Mouse (Mus musculus) kidney, postnatal 36 days (tissue): ENCODE data around the gene Bms1.

ENCODE experiments used
- DNase-seq, 2 experiments: peaks; one replicate each; pipeline ENCODE4 v3.0.0; 2021 to 2022; ENCODE audit warnings: mixed read lengths in 2 of 2

The Bms1 gene

GRCm38 (mm10) chr6:118419050-118419920, at the start of gene Bms1:
Gene Bms1 (minus strand): TSS chr6:118419474.
- DNase-seq: peak; percentile 95 to 96

- DNase-seq: no peak
Measured at GRCm38 (mm10) chr6:118462069-118462705, 42.9 kb upstream of the Bms1 start.

- no peak for DNase-seq
Measured at GRCm38 (mm10) chr6:118457726-118458125, 38.5 kb upstream of the Bms1 start.

- peak; percentile 89 to 93 for DNase-seq
Measured at GRCm38 (mm10) chr6:118455042-118455631, 35.9 kb upstream of the Bms1 start, which contains the start of gene Zfp248. Gene Zfp248 (minus strand): TSS chr6:118455528.

- no peak for DNase-seq
Measured at GRCm38 (mm10) chr6:118454452-118454851, 35.2 kb upstream of the Bms1 start.

GRCm38 (mm10) chr6:118431502-118431901, 12.2 kb upstream of the Bms1 start:
- DNase-seq: no peak

- no peak for DNase-seq
Measured at GRCm38 (mm10) chr6:118426666-118427065, 7.4 kb upstream of the Bms1 start.

GRCm38 (mm10) chr6:118410428-118410827, 8.8 kb downstream of the Bms1 start:
- no peak for DNase-seq

- no peak for DNase-seq
Measured at GRCm38 (mm10) chr6:118408510-118408909, 10.8 kb downstream of the Bms1 start.

- no peak for DNase-seq
Measured at GRCm38 (mm10) chr6:118406421-118406820, 12.9 kb downstream of the Bms1 start.

GRCm38 (mm10) chr6:118390746-118391145, 28.5 kb downstream of the Bms1 start:
- no peak for DNase-seq

- no peak for DNase-seq
Measured at GRCm38 (mm10) chr6:118385962-118386361, 33.3 kb downstream of the Bms1 start.

- DNase-seq: no peak
Measured at GRCm38 (mm10) chr6:118381234-118381633, 38.0 kb downstream of the Bms1 start.

- no peak for DNase-seq
Measured at GRCm38 (mm10) chr6:118380630-118381029, 38.6 kb downstream of the Bms1 start.

- peak; percentile 39 to 85 for DNase-seq
Measured at GRCm38 (mm10) chr6:118379451-118380167, 39.7 kb downstream of the Bms1 start.

- no peak for DNase-seq
Measured at GRCm38 (mm10) chr6:118377611-118378010, 41.7 kb downstream of the Bms1 start.

GRCm38 (mm10) chr6:118376023-118376422, 43.3 kb downstream of the Bms1 start:
- DNase-seq: peak in 1 of 2 experiments; percentile 25

- DNase-seq: no peak
Measured at GRCm38 (mm10) chr6:118375457-118375856, 43.8 kb downstream of the Bms1 start.

GRCm38 (mm10) chr6:118375026-118375425, 44.2 kb downstream of the Bms1 start:
- DNase-seq: no peak

- DNase-seq: peak; percentile 18 to 70
Measured at GRCm38 (mm10) chr6:118373294-118373693, 46.0 kb downstream of the Bms1 start.

- no peak for DNase-seq
Measured at GRCm38 (mm10) chr6:118372794-118373193, 46.5 kb downstream of the Bms1 start.

GRCm38 (mm10) chr6:118367502-118367901, 51.8 kb downstream of the Bms1 start:
- DNase-seq: no peak

GRCm38 (mm10) chr6:118366196-118366595, 53.1 kb downstream of the Bms1 start:
- DNase-seq: no peak
